Mouse (Mus musculus) activated CD4-positive, CD25-positive, alpha-beta regulatory T cell, adult 4 months (primary cell): ENCODE measurements at regions not wholly inside any gene's neighbourhood (a gene's known extent, or its start where the extent isn't known, plus 50 kb on each side); places are given as distances from the start of the nearest gene placed in this dataset.

Source experiments
- ATAC-seq: one replicate; pipeline ENCODE4 v1.8.0; 2017

DNA sequence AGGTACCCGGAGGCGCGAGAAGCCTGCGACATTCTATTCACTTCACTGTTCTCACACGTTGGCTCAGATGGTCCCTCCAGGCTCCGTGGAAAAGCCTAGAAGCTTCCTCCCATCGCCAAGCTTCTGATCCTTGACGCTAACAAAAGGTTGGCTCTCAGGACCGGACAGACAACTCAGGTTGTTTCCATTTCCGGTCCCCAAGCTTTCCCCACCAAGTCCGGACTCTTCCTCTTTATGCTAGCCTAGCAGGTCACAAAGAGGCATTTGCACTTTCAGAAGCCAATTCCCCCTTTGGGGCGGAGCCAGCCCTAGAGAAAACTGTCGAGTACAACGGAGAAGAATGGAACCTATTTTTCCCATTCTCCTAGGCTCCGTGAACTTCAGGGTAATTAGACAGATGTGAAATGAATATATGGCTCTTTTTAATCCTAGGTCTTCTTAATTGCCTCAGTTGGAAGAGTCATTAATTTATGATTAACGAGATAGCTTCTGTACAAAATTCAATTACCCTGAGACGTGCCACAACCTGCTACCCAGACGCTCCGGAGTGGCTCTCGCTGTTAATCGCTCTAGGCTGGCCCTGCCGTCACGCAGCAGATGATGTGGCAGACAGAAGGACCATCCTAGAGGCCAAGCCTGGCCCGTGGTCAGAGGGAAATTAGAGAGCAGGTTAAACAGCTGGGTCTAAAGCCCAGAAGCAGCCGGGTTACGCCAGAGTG is 207.6 kb downstream of the Xxylt1 start:
- no peak for ATAC-seq

DNA sequence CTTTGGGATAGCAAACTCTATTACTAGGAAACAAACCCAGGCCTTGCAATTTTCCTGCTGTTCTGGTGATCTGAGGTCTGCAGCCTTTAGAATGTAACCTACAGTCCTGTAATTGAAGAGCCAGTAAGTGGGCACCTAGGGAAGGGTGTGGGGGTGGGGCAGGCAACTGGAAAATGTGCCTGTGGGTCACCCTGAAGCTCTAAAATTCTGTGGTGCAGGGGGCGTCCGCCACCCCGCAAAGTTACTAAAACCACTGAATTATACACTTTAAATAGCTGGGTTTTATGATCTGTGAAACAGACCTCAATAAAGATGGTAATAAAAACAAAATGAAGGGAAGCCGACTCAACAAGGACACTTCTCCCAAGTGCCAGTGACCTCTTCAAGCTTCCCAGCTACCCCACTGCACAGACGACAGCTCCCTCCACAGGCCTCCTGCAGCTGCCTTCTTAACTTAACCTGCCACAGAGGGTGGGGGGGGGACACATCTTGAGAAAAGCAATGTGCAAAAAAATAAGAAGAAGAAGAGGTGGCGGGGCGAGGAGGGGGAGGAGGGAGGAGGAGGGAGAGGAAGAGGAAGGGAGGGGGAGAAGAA is 205.9 kb downstream of the Xxylt1 start:
- ATAC-seq, result no peak

DNA sequence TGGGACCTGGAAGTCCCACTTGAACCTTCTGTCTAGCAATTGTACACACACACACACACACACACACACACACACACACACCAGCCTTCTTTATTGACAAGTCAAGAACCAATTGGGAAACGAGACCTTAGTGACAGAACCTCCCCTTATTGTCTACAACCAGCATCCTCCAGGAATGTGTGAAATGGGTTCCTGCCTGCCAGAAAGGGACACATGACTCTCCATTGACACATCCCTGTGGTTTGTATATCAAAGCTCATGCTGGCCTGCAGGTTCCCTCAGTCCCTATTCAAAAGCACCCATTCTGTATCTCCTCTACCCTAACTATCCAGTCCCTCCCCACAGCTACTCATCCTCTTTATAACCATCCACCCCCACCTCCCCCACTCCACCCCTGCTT is 202.4 kb downstream of the Xxylt1 start:
- no peak for ATAC-seq

DNA sequence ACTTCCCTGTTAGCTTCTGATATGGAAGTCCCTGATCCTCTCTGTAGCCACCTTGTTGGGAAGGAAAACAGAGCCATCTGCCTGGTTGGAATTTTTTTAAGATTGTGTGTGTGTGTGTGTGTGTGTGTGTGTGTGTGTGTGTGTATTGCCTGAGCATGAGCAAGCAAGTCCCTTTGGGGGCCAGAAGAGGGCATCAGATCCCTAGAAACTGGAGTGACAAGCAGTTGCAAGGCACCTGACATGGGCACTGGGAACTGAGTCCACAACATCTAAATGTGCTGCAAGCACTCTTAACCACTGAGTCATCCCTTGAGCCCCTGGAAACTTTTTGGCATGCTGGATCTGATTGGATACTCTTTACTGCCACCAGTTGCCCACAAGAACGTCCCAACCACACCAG is 201.4 kb downstream of the Xxylt1 start:
- no peak for ATAC-seq

DNA sequence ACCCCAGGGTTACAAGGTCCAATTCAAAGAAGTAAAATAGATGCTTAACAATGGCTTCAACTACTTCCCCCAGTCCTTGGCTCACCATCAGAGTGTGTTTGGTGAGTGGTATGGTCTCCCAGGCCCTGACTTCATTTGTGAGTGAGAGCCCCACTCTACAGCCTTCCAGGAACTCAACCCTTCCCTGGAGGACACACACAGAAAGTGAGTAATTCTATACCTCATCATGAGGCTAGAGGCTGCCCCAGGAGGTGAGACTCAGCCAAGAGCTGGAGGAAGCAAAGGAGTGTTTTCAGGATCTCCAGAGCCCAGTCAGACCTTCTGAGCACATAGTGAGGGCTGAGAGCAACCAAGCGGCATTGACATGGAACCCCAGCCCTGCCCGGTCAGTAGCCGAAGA is 200.6 kb downstream of the Xxylt1 start:
- ATAC-seq, result no peak

DNA sequence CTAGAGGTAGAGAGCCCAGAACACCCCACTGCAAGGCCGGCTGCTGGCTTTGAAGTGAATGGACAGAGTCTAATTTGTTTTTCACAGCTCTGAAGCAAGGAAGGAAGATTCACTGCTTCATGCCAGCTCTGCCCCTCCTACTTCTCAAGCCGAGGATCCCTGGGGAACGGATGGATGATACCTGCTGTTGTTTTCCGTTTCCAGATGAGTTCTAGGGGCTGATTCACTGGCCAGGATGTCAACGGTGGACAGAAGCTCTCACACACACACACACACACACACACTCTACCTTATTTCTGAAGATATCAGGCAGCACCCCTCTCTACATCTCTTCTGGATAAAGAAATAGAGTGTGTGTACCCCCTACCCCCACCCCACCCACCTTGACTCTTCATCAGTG is 200.0 kb downstream of the Xxylt1 start:
- ATAC-seq, result no peak

DNA sequence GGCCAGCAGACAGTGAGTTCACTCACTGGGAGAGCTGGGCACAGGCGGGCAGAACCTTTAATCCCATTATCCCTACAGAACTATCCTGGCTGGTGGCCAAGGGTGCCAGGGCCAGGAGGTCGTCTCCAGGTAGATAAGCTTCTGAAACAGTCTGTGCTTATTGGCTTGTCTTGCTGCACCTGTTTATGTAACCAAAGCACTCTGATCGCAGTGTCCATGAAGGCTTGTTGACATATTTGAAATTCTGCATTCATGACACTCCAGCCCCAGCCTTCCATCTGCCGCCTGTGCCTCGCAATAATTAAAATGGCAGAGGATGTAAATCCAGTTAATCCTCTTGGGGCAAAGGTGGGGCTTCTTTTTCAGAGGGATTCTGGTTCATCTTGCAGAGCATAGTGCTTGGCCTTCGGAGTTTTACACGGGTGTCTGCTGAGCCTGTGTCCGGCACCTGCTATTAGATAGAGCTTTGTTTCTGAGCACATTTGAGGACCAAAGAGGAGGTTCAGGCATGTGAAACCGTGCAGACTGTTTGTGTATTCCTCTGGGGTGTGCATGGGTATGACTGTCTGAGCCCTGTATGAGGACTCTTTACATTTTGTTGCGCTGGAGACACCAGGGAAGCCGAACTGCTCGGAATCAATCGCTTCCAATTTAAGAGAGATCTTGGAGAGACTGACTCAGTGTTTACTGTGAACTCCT is 197.6 kb downstream of the Xxylt1 start:
- no peak for ATAC-seq

DNA sequence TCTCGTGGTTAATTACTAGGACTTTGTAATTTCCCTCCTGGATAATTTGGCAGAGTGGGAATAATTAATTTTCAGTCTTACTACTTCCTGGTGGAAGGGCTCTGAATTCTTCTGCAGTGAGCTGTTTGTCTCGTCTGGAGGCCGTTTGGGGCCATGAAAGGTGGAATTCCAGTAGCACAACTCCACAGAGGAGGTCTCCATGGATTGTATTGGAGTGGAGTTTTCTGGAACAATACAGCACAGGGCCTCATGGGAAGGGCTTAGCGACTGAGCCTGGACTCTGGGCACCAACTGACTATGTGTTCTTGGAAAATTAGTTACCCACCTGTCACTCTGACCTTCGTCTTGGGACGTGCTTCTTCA is 197.1 kb downstream of the Xxylt1 start:
- no peak for ATAC-seq

DNA sequence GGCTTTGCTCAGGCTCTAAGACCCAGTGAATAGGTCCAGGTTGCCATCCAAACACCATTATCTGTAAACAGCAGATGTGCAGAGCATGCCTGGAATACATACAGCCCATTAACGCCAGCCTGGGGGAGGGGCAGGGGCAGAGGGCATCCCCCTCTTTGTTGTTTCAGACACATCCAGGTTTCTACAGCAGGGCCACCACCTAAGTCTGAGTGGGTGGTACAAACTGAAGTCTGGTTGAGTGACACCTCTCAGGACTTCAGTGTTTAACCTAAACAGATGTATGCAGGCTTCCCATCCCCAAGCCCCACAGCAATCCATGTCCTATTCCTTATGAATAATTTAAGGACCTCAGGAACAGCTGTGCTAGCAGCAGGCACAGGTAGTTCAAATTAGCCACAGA is 194.2 kb downstream of the Xxylt1 start:
- no peak for ATAC-seq

DNA sequence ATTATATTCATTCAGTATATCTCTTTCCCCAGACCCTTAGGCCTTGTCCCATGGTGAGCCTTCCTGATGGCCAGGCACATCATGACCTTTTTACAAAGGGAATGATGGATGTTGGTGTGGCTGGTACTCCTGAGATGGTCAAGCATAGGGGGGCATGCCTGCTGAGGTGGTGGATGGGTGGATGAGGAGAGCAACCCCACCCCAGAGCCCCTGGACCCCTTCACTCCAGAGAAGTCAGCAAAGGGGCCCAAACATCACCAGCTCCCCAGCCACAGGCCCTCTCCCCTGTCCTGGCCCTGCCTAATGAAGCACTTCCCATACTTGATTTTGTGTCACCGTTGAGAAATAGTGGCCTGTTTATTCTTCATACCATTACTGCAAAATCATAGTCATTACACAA is 193.7 kb downstream of the Xxylt1 start:
- no peak for ATAC-seq

DNA sequence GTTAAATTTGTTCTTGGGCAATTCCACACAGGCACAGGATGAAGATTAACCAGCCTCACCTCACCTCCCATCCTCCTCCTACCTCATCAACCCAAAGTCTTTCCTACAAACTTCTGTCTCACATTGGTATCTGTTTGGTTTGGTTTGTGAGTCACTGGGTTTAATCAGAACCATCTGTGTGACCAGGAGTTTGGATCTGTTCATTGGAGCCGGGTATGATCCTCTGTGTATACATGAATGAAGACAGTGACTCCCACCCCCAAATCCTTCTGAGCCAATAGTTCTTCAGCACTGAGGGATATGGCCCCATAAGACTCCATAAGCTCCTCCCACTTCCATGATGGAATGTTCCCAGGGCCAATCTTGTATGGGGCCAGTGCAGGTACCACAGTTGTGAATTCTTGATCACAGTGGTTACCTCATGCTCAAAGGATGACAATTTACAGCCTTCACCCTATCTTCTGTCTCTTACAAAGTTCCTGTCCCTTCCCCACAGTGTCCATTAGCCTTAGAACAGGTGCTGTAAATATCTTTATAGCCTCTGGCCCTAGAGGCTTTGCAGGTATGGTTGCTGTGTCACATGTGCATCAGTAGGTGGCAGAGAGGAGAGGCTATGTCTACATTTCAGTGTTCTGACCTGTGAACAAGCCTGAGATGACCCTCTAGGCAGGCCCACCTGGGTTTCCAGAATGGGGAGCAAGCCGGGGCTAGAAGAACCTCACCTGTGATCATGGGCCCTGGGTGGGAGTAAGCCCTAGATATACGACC is 192.5 kb downstream of the Xxylt1 start:
- ATAC-seq, result no peak

DNA sequence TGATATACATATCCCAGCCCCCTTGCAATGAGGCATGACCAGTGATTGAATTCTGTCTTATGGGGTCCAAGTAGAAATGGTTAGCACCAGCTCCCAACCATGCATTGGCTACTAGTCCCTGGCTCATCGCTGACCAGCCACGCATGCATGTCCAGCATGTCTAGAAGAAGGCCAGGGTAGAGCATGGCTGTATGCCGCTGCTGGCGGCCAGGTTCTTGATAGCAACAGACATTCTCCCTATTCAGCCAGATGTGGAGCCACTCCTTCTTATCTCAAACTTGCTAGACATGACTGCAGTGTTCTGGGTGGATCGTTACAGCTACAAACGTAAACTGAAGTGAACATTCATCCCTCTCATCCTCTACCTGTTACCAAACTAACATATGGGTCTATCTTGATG is 188.6 kb downstream of the Xxylt1 start:
- no peak for ATAC-seq

DNA sequence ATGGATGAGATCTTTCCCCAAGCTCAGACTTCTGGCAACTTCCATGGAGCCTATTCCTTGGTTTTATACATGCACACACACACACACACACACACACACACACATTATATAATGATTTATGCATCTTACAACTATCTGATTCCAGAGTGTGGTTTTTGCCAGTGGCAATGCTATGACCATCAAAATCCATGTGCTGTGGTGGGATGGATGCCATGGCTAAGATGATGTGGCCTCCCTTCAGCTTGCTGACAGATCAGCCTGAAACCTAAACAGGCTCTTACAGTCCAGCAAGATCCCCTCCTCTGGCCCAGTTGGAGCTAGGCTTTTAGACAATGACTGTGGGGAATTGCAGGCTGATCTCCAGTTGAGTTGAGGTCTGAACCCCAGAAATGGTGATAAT is 187.1 kb downstream of the Xxylt1 start:
- ATAC-seq, result no peak

DNA sequence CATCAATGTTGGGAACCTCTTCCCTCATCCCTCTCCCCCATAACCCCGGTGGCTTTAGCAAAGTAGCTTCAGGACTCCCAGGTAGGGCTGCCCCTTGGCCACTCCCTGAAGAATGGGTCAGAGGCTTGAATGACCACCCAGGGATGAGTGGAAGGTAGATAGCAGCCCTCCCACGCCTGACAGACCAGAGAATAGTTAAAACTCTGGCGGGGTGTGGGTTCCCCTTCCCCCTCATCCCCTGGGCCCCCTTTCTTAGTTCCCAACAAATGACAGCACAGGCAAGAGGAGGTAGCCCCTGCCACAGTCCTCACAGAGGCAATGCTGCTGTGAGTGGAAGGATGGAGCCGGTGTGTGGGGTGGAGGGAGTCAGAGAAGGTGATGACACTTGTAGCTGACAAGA is 186.2 kb downstream of the Xxylt1 start:
- ATAC-seq, result no peak

DNA sequence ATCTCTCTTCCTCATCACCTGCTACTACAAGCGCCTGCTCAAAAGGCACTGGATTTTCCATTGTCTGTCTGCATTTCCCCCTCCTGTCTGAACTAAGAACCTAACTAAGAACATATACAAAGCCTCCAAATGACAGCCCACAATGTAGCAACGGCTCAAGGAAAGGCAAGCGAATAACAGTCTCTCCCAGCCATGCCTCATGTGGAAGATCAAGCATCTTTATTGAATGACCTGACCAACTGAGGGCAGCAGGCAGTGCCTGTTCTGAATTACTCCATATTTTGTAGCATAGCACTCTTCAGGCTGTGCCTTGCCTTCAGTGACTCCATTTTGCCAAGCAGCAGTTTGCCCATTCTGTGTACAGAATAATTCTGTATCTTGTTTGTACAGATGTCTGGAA is 183.9 kb downstream of the Xxylt1 start:
- ATAC-seq, result no peak

DNA sequence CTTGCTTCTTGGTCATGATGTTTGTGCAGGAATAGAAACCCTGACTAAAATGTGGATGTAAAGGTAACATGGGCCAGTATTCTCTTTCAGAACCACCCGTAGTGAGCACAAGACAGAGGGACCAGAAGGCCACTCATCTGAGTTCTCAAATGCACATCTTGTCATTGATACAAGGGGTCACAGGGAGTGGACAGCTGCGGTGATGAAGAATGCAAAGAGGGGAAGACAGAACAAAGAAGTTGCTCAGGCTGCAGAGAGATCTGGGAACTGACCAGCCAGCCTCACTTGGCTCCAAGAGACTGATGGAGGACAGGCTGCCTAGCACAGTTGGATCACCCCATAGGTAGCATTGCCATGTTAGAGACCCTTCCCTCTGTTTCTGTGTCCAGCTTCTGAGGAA is 181.1 kb downstream of the Xxylt1 start:
- no peak for ATAC-seq

DNA sequence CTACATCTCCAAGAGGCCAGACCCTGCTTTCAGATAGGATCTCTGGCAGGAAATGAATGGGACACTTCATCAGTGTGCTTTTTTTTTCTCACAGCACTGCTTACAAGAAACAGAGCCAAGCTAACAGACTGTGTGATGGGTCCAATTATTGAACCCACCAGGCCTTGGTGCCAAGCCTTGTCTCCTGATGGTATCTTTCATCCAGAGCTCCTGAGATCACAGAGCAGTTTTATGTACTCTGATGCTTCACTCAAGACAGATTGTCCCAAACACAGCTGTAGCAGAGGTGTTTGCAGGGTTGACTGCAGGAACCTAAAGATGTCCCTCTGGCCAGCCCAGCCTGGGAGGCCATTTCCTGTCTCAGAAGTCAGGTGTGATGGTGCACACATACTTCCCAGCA is 179.9 kb downstream of the Xxylt1 start:
- no peak for ATAC-seq
